Mouse (Mus musculus) CH12.LX (cell line): ENCODE measurements around the gene Phactr3.

Experiments
- BHLHE40 ChIP-seq: IDR thresholded peaks from 2 replicates; pipeline ENCODE4 v1.6.1; 2011; ENCODE audit warnings: mild to moderate bottlenecking, low read depth, low read length, improper control_type of control experiment
- CHD1 ChIP-seq: IDR thresholded peaks from 2 replicates; pipeline ENCODE4 v1.6.1; 2012; ENCODE audit warnings: low read depth, low read length, improper control_type of control experiment, inconsistent platforms
- CTCF ChIP-seq, 2 experiments: IDR thresholded peaks in 1 of 2; conservative IDR thresholded peaks in 1 of 2; 2 replicates each; pipeline ENCODE4 v1.5.1; 2011 to 2012; ENCODE audit warnings: low read depth in 2 of 2, low read length in 2 of 2, improper control_type of control experiment in 1 of 2, inconsistent platforms in 1 of 2, mild to moderate bottlenecking in 1 of 2, moderate library complexity in 1 of 2
- MAFK ChIP-seq: IDR thresholded peaks from 2 replicates; pipeline ENCODE4 v1.6.1; 2011; ENCODE audit warnings: low read length, improper control_type of control experiment; ENCODE audit not compliant: insufficient replicate concordance
- RAD21 ChIP-seq: IDR thresholded peaks from 2 replicates; pipeline ENCODE4 v1.6.1; 2011; ENCODE audit warnings: low read depth, mild to moderate bottlenecking, low read length, improper control_type of control experiment, moderate library complexity
- SIN3A ChIP-seq: IDR thresholded peaks from 2 replicates; pipeline ENCODE4 v1.6.1; 2012; ENCODE audit warnings: low read length, improper control_type of control experiment, inconsistent platforms
- USF1 ChIP-seq: IDR thresholded peaks from 2 replicates; pipeline ENCODE4 v1.6.1; 2014; ENCODE audit warnings: low read depth, mild to moderate bottlenecking, inconsistent platforms, low read length, improper control_type of control experiment

GRCm38 (mm10) chr2:178329551-178329950 lies 210.8 kb downstream of the Phactr3 start:
- TF ChIP-seq BHLHE40 (no peak), RAD21 (no peak), CTCF (conservative IDR thresholded peaks at IDR 0.05 in 1 of 2, IDR thresholded peaks at IDR 0.05 in 1 of 2; ENCODE audit: low read depth in 2 of 2, low read length in 2 of 2) (no peak), CHD1 (no peak), USF1 (no peak), MAFK (no peak), SIN3A (no peak)
